16 mouse cellular contexts compared by ENCODE assay signal in the genomic region with DNA sequence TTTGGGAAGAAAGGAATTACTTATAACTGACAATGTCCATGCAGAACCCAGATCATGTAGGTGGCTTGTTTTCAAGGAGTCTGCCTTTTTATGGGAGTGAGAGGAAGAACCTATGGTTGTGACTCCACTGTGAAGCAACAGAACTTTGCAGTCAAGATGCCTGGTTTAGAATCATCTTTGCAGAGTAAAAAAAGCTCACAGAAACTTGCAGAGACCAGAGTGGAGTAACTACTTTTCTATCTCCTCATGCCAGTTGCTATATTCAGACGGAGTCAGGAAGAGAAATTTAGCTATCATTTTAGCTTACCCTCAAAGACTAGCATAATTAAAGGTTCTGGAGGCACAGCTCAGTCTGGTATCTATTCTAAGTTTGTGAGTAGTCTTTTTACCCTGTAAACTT.
"Had no signal": no experiment of that assay in that cellular context is flagged by ENCODE, and none has a peak within 500 bp of the region (broad histone marks: within the 10 kb centered on the region; RNA-seq: fewer than 3 reads in every experiment).

No protein-coding gene starts in this region.

- DNase-seq: gastrocnemius, postnatal 14 days; gastrocnemius, postnatal 36 days; heart, adult 11 months; heart, adult 2 months; heart, postnatal 14 days; heart, postnatal 36 days; kidney, adult 11 months; kidney, adult 2 months; kidney, adult 9 months; kidney, postnatal 14 days; kidney, postnatal 36 days; layer of hippocampus, adult 9-11 months; layer of hippocampus, postnatal 36 days; left cerebral cortex, postnatal 4 days; liver; liver, embryonic 13.5 days had no signal
